Mouse (Mus musculus) brain, adult 2 months (tissue): ENCODE measurements around the gene Syt14.
A peak's percentile ranks its signal among the peaks of the same experiment; 100 is the strongest.

ENCODE experiments used
- DNase-seq: peaks from one replicate; pipeline ENCODE4 v3.0.0; 2011; ENCODE audit warnings: low read depth, low spot score

Syt14 gene

DNA sequence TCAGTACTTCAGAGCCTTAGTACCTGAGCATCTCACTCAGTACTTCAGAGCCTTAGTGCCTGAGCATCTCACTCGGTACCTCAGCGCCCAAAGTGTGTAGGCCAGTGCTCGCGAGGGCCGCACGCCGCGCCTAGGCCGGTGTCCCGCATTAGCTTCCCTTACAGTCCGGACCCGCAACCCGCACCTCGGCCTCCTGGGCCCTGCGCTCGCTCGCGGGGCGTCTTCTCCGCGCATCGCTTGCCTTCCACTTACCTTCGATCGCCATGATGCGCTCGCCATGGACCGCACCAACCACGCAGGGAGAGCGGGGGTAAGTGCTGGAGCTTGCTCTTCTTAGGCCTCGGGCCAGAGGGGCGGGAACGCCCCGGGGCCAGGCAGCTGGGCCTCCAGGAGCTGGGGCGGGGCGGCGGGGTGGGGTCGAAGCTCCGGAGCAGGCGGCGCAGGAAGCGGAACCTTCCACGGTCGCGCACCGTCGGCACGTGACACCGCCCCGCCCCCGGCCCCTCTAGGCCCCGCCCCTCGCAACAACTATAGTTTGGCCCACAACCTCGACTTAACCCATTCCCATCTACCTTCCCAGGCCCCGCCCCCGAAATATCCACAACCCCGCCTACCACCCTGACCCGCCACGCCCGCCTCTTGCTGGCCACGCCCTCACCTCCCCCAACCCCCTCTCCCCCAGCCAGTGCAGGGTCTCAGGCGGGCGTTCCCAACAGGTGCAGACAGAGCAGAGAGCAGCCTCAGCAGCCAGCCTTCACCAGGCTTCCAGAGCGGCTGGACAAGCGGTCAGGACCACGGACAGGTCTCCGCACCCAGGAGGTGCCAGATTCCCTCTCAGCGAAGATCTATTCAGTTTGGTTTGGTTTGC lies at the start of gene Syt14:
Syt14 (minus strand) TSS at position 405 of the 868 bp plus-strand sequence.
- peak; percentile 89 for DNase-seq

DNA sequence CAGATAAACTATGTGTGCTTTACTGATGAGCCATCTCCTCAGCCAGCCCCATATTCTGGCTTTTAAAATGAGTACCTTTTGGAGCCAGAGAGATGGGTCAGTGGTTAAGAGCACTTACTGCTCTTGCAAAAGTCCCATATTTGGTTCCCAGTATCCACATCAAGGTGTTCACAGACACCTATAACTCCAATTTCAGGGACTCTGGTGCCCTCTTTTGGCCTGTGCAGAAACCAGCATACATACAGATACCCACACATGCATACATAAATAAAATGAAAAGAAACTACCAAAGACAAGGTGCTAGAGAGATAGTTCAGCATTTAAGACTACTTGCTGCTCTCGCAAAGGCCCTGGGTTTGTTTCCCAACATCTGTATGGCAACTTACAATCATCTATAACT lies 48.4 kb upstream of the Syt14 start:
- peak; percentile 22 for DNase-seq

DNA sequence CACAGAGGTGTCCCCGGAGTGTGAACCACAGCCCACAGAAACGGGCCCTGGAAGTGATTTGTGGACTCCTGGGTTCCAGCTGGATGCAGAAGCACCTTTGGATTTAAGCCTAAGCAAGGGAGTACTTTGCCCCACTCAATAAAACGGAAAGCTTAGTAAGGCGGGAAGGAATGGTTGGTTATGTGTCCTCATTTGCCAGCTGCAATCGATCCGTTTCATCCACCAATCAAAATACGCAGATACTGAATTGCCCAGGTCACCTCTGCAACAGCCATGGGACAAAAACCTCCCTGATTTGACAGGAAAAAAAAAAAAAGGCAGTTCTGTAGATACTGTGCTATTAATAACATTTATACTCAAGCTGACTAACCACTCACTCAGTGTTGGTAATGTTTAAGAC lies 47.5 kb upstream of the Syt14 start:
- DNase-seq = no peak

DNA sequence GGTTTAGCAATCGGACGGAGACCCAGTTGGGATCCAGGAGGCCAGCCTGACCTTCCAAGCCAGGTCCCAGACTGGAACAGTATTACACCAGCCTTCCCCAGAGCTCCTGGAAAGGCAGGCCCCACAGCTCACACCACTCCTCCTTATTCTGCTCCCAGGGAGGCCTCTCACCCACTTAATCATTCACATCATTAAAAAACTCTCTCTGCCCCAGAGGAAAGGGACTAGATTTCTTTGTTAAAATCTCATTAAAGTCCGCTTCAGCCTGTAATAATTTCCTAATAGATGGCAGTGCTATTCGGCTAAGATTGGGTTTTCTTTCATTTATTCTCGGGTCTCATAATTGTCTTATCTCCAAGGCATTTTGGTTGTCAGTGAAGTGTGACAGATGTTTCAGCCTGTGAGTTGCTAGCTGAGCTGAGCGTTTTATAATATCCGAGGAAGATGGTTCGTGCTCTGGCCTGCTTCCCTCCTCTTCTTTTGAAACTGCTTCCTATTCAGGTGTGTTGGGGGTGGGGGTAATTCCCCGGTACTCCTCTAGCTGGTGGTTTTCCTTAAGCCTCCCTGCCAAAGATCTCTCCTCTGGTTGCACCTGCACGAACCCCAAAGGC lies 46.8 kb upstream of the Syt14 start:
- DNase-seq = peak; percentile 51

DNA sequence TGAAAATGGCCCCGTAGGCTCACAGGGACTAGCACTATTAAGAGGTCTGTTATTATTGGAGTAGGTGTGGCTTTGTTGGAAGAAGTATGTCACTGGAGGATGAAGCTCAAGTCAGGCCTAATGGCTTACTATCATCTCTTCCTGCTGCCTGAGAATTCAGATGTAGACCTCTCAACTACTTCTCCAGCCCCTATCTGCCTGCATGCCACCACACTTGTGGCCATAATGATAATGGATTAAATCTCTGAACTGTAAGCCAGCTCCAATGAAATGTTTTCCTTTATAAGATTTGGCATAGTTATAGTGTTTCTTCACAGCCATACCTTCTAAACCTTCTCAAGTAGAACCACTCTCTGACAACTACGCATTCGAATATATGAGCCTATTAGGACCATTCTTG lies 27.0 kb upstream of the Syt14 start:
- DNase-seq = no peak

DNA sequence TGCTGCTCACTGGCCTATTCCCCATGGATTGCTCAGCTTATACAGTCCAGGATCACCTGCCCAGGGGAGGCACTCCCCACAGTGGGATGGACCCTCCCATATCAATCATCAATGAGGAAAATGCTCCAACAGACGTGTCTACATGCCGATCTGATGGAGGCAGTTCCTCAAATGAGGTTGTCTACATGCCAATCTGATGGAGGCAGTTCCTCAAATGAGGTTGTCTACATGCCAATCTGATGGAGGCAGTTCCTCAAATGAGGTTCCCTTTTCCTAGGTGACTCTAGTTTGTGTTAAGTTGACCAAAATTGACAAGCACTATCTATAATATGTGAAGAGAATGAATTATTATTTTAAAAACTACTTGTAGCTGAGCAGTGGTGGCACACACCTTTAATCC lies 24.6 kb upstream of the Syt14 start:
- no peak for DNase-seq

DNA sequence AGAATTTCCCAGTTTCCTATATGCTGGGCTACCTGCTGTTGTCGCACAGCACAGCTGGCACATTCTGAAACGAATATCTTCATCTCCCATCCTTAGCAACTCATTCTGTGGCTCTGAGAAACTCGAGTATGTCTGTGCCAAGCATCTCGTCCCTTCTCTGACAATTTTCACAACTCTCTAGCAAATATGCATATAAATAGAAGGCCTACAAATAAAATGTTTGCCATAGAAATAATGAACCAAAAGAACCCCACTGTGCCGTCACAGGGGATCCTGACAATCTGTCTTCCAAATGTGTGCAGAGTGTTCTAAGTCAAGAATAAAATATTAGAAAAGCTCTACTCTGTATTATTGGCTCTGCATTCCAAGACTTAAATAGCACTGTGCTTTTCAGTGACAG lies 24.0 kb upstream of the Syt14 start:
- DNase-seq = peak; percentile 73

DNA sequence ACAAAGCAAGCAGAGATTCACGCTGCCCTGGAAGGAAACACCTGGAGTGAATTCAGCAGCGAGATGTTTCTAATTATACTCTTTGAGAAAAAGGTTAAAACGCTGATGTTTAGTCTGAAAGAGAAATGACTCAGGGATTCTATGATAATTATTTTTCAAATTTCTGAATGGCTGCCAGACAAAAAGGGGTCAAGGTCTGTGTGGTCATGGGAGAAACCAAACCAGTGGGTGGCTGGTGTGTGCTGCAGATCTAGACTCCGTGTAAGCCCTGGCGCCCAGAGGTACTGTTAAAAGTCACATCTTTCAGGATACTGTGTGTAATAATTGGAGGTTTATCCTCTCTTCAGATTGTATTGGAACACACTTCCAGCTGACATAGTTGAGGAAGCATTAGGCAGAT lies 18.8 kb upstream of the Syt14 start:
- no peak for DNase-seq

DNA sequence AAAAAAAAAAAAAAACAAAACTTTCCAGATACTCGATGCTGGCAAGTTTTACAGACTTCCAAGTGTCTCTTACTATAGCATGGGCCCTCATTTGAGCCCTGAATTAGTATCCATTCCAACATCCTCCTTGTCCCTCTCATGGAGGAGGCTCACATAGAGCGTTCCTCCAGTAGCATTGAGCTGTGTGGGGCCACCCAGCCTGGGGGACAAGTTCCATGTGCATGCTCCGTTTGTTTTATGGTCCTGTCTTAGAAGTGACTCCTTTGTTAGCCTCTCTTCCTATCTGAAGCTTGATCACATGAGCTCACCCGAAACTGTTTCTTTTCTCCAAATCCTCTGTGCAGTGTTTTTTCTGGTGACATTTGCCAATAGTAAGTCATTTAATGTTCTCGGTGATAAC lies 17.5 kb upstream of the Syt14 start:
- no peak for DNase-seq

DNA sequence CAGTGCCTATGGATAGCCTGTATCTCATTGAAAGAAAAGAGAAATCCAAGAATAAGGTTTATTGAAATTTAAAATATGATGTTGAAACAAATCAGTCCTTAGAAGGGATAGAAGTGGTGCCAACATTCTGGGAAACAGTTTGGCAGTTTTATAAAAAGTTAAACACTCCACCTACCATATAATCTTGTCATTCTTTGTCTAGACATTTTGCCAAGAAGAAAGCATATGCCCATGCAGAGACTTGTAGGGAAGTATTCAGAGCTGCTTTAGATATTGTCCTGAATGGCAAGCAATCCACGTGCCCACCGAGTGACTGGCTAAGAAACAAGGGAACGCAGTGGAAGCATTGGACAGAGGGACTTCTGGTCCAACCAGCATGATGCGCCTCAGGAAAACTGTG lies 12.0 kb upstream of the Syt14 start:
- peak; percentile 72 for DNase-seq

DNA sequence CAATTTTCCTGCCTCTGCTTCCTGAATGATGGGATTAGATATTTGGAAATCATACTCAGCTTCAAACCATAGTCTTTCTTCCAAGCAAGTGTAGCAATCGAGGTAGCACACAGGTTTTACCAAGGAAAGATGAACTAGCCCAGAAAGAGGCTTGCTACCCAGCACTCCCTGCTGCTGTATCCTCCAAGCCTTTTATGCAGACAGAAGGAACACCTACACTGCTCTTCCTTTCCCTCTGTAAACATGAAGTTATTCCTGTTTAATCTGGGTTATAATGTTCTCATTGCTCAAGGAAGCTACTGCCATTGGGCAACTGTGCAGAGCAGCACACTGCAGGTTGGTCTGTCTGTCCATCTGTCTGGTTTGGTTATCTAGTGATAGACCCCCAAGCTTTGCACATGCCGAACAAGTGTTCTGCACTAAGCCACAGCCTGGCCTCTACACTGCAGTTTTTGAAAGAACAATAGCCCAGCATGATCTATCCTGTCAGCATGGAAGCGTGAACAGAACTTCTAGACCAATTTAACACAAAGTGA lies 7.3 kb upstream of the Syt14 start:
- DNase-seq = peak; percentile 60

DNA sequence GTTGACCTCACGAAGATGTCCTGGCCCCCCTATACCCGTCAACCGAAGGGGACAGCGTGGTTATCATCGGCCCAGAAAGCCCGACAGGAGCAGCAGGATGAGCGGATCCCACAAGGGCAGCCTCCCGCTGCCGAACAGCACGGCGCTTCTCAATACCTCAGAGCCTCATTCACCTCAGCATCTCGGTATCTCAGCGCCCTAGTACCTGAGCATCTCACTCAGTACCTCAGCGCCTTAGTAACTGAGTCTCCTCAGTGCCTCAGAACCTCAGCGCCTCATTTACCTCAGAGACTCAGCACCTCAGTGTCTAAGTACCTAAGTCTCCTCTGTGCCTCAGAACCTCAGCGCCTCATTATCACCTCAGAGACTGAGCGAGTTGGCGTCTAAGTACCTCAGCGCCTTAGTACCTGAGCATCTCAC lies 614 bp downstream of the Syt14 start:
- DNase-seq = peak; percentile 66

DNA sequence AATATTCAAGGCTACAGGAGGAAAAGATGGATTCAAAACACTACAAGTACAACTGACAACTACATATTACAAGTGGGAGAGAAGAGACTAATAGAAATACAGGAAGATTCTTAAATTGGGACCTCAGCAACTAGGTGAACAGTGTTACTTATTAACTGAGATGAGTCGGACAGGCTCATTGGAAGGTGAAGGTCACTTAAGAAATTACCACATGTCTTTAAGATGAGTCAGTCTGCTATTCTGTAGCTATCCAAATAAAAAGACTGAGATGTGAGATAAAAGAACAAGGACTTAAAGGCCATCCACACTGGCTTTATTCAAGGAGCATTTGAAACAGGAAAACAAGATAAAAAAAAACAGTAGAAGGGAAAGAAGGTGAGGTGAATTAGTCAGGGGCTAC lies 11.3 kb downstream of the Syt14 start:
- DNase-seq = no peak

DNA sequence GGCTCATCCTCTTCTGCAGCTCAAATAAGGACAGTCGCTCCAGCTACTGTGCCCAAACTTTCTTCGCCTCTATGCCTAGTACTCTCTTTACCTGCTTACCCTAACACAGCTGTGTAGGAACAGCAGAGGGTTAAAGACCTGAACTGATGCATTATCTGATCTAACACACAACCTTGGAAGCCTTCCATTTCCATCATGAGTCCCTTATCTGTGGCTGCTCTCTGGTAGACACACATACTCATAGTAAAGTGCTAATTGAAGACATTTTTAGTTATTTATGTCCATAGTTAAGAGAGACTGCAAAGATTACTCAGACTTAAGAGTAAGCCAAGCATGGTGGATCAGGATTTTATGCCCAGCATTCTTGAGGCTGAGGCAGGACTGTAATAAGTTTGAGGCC lies 23.2 kb downstream of the Syt14 start:
- DNase-seq = no peak

DNA sequence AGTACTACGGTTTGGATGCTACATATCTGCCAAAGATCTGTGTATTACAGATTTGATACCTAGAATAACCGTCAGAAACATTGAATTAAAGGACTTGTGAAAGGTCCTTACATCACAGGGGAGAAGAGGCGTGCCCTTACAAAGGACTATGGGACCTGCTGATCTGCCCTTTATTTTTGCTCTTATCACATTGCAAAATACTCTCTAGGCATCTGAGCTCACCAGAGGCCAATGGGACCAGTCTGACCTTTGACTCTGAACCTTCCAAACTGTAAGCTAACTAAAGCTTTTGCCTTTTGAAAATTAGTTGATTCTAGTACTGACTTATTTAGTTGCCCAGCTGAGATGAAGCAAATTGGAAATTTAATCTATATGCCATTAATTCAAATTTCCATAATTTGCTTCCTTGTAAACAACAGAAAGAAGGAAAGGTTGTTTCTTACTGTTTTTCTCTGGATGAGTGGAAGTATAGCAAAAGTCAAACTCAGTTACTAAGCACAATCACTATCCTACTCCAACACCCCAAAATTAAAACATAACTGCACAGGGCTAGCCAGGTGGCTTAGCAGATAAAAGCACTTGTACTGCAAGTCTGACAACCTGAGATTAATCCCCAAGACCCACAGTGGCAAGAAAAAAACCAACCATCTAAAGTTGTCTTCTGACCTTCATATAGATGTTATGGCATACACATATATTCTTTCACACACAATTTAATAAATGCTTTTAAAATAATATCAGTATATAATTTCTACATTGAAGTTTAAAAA lies 24.4 kb downstream of the Syt14 start:
- DNase-seq = no peak

DNA sequence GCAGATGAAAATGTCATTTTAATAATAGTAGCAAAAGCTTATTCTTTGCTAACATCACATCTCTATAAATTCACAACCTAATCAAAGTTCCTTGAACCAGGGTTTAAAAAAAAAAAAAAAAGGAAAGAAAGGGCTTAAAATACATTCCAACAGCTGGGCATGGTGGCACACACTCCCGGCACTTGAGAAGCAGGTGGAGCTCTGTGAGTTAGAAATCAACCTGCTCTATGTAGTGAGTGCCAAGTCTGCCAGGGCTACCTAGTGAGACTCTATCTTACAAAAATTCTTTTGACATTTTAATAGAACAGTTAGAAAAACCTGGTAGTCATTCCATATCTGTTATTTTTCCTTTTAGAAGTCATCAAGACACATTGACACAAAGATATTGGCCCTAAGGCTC lies 31.0 kb downstream of the Syt14 start:
- DNase-seq = peak; percentile 65

DNA sequence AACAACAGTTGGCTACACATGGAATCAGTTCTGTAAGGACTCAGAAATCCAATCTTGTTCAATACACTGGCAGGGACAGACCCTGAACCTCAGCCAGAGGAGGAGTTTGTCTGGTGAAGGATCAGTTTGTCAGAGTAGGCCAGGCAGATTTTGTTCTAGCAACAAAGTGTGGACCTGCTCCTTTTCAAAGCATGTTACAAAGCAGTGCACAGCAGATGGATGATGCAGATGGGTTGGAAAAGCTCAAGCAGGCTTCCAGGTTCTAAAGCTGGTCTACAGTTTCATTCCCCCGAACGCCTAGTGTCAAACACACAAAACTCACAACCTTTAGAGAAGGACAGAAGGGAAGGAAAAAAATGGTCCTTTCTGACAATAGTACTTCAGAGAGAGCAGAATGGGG lies 31.6 kb downstream of the Syt14 start:
- peak; percentile 88 for DNase-seq

DNA sequence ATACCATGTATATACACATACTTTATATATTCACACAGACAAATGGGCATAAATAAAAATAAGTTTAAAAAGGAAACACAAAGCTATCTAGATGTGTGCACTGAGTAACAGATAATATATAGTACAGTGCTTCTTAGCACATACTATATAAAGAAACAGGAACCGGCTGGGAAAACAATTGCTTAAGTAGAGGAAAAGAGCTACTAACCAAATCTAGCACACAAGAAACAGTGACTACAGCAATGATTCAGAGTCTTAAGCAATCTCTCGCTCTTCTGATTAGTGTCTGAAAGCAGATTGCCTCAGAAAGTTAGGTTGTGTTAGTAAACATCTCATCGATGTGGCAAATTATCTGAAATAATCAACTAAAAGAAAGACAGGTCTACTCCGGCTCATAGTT lies 33.3 kb downstream of the Syt14 start:
- DNase-seq = no peak

DNA sequence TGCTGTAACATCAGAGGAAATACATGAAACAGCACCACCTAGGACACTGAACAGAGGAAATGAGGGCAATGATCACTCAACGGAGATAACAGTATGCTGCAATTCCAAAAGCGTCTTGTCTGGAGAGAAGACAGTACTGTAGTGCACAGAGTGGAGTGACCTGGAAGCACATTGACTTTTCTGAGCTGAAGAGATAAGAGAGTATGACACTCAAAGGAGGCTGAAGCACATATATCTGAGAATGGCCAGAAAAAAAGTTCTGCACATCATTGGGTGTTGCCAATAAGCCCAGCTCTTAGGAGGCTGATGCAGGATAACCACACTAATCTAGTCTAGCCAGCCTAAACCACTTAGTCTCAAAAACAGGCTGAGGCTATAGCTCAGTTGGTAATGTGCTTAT lies 34.0 kb downstream of the Syt14 start:
- DNase-seq = no peak

DNA sequence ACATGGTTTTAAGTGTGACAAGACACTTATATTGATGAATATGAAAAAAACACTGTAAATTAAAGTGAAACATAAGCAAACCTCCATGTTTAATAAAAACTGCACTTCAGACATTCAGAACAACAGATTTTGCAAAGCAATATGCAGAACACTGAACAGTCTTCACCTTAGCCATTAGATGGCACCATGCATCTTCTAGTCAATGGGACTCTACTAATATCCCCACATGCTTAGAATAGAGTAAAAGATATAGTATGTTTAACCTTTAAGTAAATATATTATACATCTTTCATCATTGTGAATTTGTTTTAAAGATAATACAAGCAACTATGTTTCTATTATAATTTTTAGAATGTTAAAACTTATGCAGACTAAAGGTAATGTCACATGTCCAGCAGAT lies 34.7 kb downstream of the Syt14 start:
- peak; percentile 60 for DNase-seq

DNA sequence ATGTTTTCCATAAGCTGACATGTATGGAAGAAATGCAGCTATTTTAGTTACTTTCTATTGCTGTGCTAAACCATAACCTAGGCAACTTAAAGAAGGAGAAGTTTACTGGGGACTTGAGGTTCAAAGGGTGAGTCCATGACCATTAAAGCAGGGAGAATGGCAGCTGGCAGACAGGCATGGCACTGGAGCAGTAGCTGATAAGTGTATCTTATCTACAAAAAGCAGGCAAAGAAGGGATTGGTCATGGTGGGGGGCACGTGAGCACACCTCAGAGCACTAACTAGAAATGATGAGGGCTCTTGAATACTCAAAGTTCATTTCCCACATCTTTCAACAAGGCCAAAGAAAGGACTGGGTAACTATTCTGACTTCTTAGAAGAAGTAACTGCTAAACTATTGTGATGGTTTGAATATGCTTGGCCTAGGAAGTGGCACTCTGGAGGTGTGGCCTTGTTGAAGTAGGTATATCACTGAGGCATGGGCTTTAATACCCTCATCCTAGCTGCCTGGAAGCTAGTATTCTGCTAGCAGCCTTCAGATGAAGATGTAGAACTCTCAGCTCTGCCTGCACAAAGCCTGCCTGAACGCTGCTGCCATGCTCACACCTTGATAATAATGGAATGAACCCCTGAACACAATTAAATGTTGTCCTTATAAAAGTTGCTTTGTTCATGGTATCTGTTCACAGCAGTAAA lies 41.2 kb downstream of the Syt14 start:
- no peak for DNase-seq

DNA sequence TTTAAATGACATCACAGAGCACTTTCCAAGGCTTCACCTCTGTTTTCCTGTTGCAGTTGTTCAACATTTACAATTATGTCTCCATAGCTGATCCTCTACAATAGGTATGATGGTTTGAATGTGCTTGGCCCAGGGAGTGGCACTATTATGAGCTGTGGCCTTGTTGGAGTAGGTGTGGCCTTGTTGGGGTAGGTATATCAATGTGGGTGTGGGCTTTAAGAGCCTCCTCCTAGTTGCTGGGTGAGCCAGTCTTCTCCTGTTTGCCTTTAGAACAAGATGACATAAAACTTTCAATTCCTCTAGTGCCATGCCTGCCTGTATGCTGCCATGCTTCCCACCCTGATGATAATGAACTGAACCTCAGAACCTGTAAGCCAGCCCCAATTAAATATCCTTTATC lies 42.1 kb downstream of the Syt14 start:
- no peak for DNase-seq
